Mouse (Mus musculus) liver, adult 2 months (tissue): ENCODE data around the gene Gm27029. TPM values are rescaled to one million over a fixed set of nuclear protein-coding genes. Genes with fewer than 3 reads are reported as not detected.

Source experiments
- DNase-seq: peaks from one replicate; pipeline ENCODE4 v3.0.0-alpha.2; 2011; ENCODE audit warnings: low read depth, low spot score; ENCODE audit errors: extremely low read depth
- H3K27ac ChIP-seq: fragments of 200-500 bp; replicated peaks from 2 replicates; pipeline ENCODE4 v1.5.1; 2012; ENCODE audit warnings: low read depth, mild to moderate bottlenecking, control low read depth, inconsistent platforms, low read length; ENCODE audit not compliant: insufficient read depth
- H3K27me3 ChIP-seq: fragments of 200-500 bp; 2 replicates; pipeline ENCODE4 v1.6.1; 2012; ENCODE audit warnings: mild to moderate bottlenecking, moderate library complexity, low read length, inconsistent platforms; ENCODE audit not compliant: control insufficient read depth, insufficient read depth
- H3K36me3 ChIP-seq: fragments of 200-500 bp; 2 replicates; pipeline ENCODE4 v1.6.1; 2012; ENCODE audit warnings: low read length, inconsistent platforms; ENCODE audit not compliant: control insufficient read depth, insufficient read depth
- H3K4me1 ChIP-seq: fragments of 200-500 bp; 2 replicates; pipeline ENCODE4 v1.6.1; 2011; ENCODE audit warnings: low read length; ENCODE audit not compliant: control insufficient read depth, insufficient read depth
- H3K4me3 ChIP-seq: fragments of 200-500 bp; 2 replicates; pipeline ENCODE4 v1.5.1; 2011; ENCODE audit warnings: low read depth, mild to moderate bottlenecking, control low read depth, low read length, moderate library complexity; ENCODE audit not compliant: insufficient read depth
- H3K79me2 ChIP-seq: fragments of 200-500 bp; 2 replicates; pipeline ENCODE4 v1.6.1; 2012; ENCODE audit warnings: inconsistent platforms, mild to moderate bottlenecking, low read length, moderate library complexity; ENCODE audit not compliant: control insufficient read depth, insufficient read depth
- H3K9ac ChIP-seq: fragments of 200-500 bp; 2 replicates; pipeline ENCODE4 v1.6.1; 2012; ENCODE audit warnings: low read depth, mild to moderate bottlenecking, control low read depth, inconsistent platforms, low read length
- CTCF ChIP-seq: fragments of 200-500 bp; IDR thresholded peaks from 2 replicates; pipeline ENCODE4 v1.5.1; 2011; ENCODE audit warnings: low read depth, low read length, control low read depth
- POLR2A ChIP-seq: fragments of 200-500 bp; IDR thresholded peaks from 2 replicates; pipeline ENCODE4 v1.6.1; 2011; ENCODE audit warnings: low read length, control low read depth; ENCODE audit not compliant: insufficient read depth; ENCODE audit errors: extremely low read depth
- WGBS: fragments of 180-500 bp; shearing (Covaris S2); methylation state at CpG from one replicate; pipeline ENCODE4 v1.1.7; 2018; 5-methylcytosine and 5-hydroxymethylcytosine counted together
- polyA plus RNA-seq: library from polyadenylated mRNA; depleted of rRNA; stranded (reverse); fragments of >200 nt; gene quantifications from 2 replicates; pipeline ENCODE4 v1.2.3, GENCODE M21; 2012
- total RNA-seq: library from RNA; depleted of rRNA; stranded (reverse); fragments of >200 nt; gene quantifications from 2 replicates; pipeline ENCODE4 v1.2.3, GENCODE M21; 2014

Gene Gm27029
- total and polyA plus RNA-seq, 2 experiments: 0.37 to 0.65 TPM

GRCm38 (mm10) chr11:101459716-101460115, 35.1 kb upstream of the Gm27029 start:
- WGBS: 78% methylated on average over 6 of the region's 6 CpGs
- Histone ChIP-seq H3K4me3 (no peak overlapping the region), H3K4me1 (peaks cover 7% of the 10 kb centered on the region), H3K9ac (no peak overlapping the region), H3K79me2 (no peaks in the 10 kb centered on the region; the same call in 1 of the 2 replicates), H3K27ac (no peak overlapping the region), H3K27me3 (no peaks in the 10 kb centered on the region), H3K36me3 (peaks cover 18% of the 10 kb centered on the region)
- DNase-seq: no peak
- TF ChIP-seq POLR2A: no peak
- TF ChIP-seq CTCF: no peak

GRCm38 (mm10) chr11:101458217-101458616, 33.6 kb upstream of the Gm27029 start:
- Histone ChIP-seq H3K36me3 (peaks cover 18% of the 10 kb centered on the region), H3K9ac (no peak overlapping the region)
- WGBS: 92% methylated on average over 12 of the region's 12 CpGs

DNA sequence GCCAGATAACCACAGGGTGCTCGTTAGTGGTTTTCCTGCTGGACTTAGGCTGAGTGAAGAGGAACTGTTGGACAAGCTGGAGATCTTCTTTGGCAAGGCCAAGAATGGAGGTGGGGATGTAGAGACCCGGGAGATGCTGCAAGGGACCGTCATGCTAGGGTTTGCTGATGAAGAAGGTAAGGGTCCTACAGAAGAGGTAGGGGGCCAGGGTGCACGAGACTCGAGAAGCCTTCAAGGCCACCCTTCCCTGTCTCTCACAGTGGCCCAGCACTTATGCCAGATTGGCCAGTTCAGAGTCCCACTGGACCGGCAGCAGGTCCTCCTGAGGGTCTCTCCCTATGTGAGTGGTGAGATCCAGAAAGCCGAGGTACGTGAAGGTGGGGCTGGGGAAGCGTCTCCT, 33.0 kb upstream of the Gm27029 start:
- no peak for TF ChIP-seq CTCF
- no peak for TF ChIP-seq POLR2A
- Histone ChIP-seq H3K79me2 (peaks cover 8% of the 10 kb centered on the region; the same call in 1 of the 2 replicates), H3K27me3 (no peaks in the 10 kb centered on the region), H3K27ac (no peak overlapping the region), H3K4me3 (no peak overlapping the region), H3K36me3 (peaks cover 18% of the 10 kb centered on the region), H3K4me1 (peaks cover 12% of the 10 kb centered on the region), H3K9ac (no peak overlapping the region)
- no peak for DNase-seq
- 94% methylated on average over 9 of the region's 9 CpGs for WGBS

More at GRCm38 (mm10) chr11:101458217-101458616, 33.6 kb upstream of the Gm27029 start:
- Histone ChIP-seq H3K27me3 (no peaks in the 10 kb centered on the region), H3K4me1 (peaks cover 9% of the 10 kb centered on the region), H3K79me2 (peaks cover 8% of the 10 kb centered on the region; the same call in 1 of the 2 replicates), H3K4me3 (no peak overlapping the region), H3K27ac (no peak overlapping the region)
- TF ChIP-seq POLR2A (no peak), CTCF (no peak)
- no peak for DNase-seq

DNA sequence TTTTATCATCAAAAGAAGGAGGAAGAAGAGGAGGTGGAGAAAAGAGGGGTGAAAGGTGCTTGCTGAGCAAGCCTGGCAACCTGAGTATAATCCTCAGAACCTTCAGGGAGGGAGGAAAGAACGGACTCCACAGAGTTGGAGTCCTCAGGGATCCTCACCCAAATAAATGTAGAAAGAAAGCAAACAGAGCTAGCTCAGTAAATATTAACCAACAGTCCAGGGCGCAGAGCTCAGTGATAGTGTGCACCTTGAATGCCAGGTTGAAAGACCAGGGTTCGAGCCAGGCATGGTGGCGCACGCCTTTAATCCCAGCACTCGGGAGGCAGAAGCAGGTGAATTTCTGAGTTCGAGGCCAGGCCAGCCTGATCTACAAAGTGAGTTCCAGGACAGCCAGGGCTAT, 31.0 kb upstream of the Gm27029 start:
- Histone ChIP-seq H3K4me1 (peaks cover 26% of the 10 kb centered on the region), H3K27me3 (no peaks in the 10 kb centered on the region), H3K9ac (no peak overlapping the region; the same call in 1 of the 2 replicates), H3K79me2 (peaks cover 8% of the 10 kb centered on the region; the same call in 1 of the 2 replicates), H3K27ac (peak overlapping the region; percentile 55), H3K36me3 (peaks cover 18% of the 10 kb centered on the region), H3K4me3 (no peak overlapping the region)
- peak; percentile 75 for DNase-seq
- TF ChIP-seq POLR2A: no peak
- TF ChIP-seq CTCF: no peak
- WGBS: 32% methylated on average over 7 of the region's 7 CpGs

DNA sequence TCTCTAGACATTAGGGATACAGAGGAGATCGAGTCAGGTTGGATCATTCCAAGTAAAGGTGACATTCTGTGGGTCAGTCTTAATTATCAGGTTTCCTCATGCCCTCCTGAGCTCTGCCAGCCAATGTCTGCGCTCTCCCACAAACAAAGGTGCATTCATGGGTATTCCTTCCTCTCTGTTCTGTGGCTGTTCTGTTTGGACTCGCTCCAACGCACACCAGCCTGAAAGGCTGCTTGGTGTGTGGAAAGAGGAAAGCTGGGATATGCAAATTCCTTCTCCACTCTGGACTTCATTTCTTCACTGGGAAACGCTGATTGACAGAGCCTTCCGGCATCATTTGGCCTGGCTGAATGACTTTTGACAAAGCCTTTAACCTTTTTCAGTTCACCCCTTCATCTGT, 30.1 kb upstream of the Gm27029 start:
- H3K27me3 ChIP-seq: no peaks in the 10 kb centered on the region
- H3K79me2 ChIP-seq: peaks cover 11% of the 10 kb centered on the region; the same call in 1 of the 2 replicates
- H3K4me3 ChIP-seq: no peak overlapping the region
- no peak overlapping the region for H3K9ac ChIP-seq
- 71% methylated on average over 6 of the region's 6 CpGs for WGBS
- H3K36me3 ChIP-seq: peaks cover 18% of the 10 kb centered on the region
- H3K4me1 ChIP-seq: peaks cover 28% of the 10 kb centered on the region
- H3K27ac ChIP-seq: no peak overlapping the region
- TF ChIP-seq CTCF (no peak), POLR2A (no peak)
- no peak for DNase-seq

GRCm38 (mm10) chr11:101452093-101452774, 27.6 kb upstream of the Gm27029 start:
- peaks cover 31% of the 10 kb centered on the region for H3K4me1 ChIP-seq

More at GRCm38 (mm10) chr11:101452093-101452774, 27.6 kb upstream of the Gm27029 start:
- no peak for TF ChIP-seq POLR2A
- no peak for TF ChIP-seq CTCF
- peak; percentile 81 for DNase-seq
- Histone ChIP-seq H3K79me2 (peaks cover 14% of the 10 kb centered on the region; the same call in 1 of the 2 replicates), H3K36me3 (peaks cover 8% of the 10 kb centered on the region), H3K27me3 (no peaks in the 10 kb centered on the region), H3K27ac (peak overlapping the region; percentile 63), H3K4me3 (no peak overlapping the region), H3K9ac (no peak overlapping the region)
- 35% methylated on average over 10 of the region's 10 CpGs for WGBS
